Mouse (Mus musculus) Patski (cell line): ENCODE measurements at regions not wholly inside any gene's neighbourhood (a gene's known extent, or its start where the extent isn't known, plus 50 kb on each side); places are given as distances from the start of the nearest gene placed in this dataset.
"Not testable (repeated sequence)": the region's sequence is repeated elsewhere in the genome, so short reads cannot be mapped to it uniquely, and the experiment has no call there.

Source experiments
- ATAC-seq: fragments of 100-300 bp; one replicate; pipeline ENCODE4 v1.8.0; 2021
- CTCF ChIA-PET: fragments of 350-600 bp; sonication (Branson Sonifier 250); formaldehyde crosslinking; loops from one replicate; lab custom pipeline; 2022; ENCODE audit warnings: inconsistent platforms; lab: Charles Lee
- POLR2A ChIA-PET: fragments of 350-600 bp; sonication (Branson Sonifier 250); formaldehyde crosslinking; loops from one replicate; lab custom pipeline; 2022; ENCODE audit warnings: antibody characterized with exemption, inconsistent platforms; lab: Charles Lee
- DNase-seq: peaks from one replicate; pipeline ENCODE4 v3.0.0-alpha.2; 2011; ENCODE audit warnings: low read depth, low spot score
- H3K27me3 ChIP-seq: fragments of 371-371 bp; one replicate; pipeline ENCODE4 v1.5.1; 2021
- CTCF ChIP-seq: fragments of 100-300 bp; IDR thresholded peaks from one replicate; pipeline ENCODE4 v1.5.1; 2021
- in situ Hi-C: fragments of 300-500 bp; cut with MboI; formaldehyde crosslinking; loops from 3 replicates; pipeline ENCODE4 v1.11.1; 2018; ENCODE audit warnings: low pct_unique_long_range_greater_than_20kb, mixed read lengths

GRCm38 (mm10) chr15:10078434-10078833 is 98.6 kb upstream of the Prlr start:
- POLR2A ChIA-PET, result no interaction called here
- no peak for TF ChIP-seq CTCF
- H3K27me3 ChIP-seq, result no peaks in the 10 kb centered on the region
- CTCF ChIA-PET, result no interaction called here
- DNase-seq (no peak), ATAC-seq (no peak)
- in situ Hi-C loops, result no loop called here

GRCm38 (mm10) chr15:10079510-10079909 is 97.5 kb upstream of the Prlr start:
- CTCF ChIA-PET, result no interaction called here
- no peaks in the 10 kb centered on the region for H3K27me3 ChIP-seq
- ATAC-seq (no peak), DNase-seq (no peak)
- in situ Hi-C loops, result no loop called here
- TF ChIP-seq CTCF, result no peak
- POLR2A ChIA-PET, result no interaction called here

GRCm38 (mm10) chr15:10088691-10089090 is 88.3 kb upstream of the Prlr start:
- no peaks in the 10 kb centered on the region for H3K27me3 ChIP-seq
- CTCF ChIA-PET, result no interaction called here
- TF ChIP-seq CTCF, result no peak
- ATAC-seq, result no peak
- in situ Hi-C loops, result no loop called here
- POLR2A ChIA-PET, result no interaction called here
- DNase-seq, result no peak

GRCm38 (mm10) chr15:10090384-10091092 is 86.5 kb upstream of the Prlr start:
- DNase-seq, result no peak
- ChIA-PET POLR2A (no interaction called here), CTCF (no interaction called here)
- H3K27me3 ChIP-seq, result no peaks in the 10 kb centered on the region
- in situ Hi-C loops, result no loop called here
- ATAC-seq, result no peak
- TF ChIP-seq CTCF, result no peak

GRCm38 (mm10) chr15:10103350-10103749 is 73.7 kb upstream of the Prlr start:
- no peak for ATAC-seq
- ChIA-PET POLR2A (no interaction called here), CTCF (no interaction called here)
- no peak for DNase-seq
- in situ Hi-C loops, result no loop called here
- TF ChIP-seq CTCF, result no peak
- peaks cover 15% of the 10 kb centered on the region for H3K27me3 ChIP-seq

- POLR2A ChIA-PET, ATAC-seq, in situ Hi-C loops, DNase-seq, CTCF ChIA-PET: not testable (repeated sequence)
- peaks cover 11% of the 10 kb centered on the region for H3K27me3 ChIP-seq
These were observed 71.6 kb upstream of the Prlr start for GRCm38 (mm10) chr15:10105211-10105976.

GRCm38 (mm10) chr15:10106853-10107252 is 70.2 kb upstream of the Prlr start:
- ChIA-PET CTCF (no interaction called here), POLR2A (no interaction called here)
- H3K27me3 ChIP-seq, result peaks cover 4% of the 10 kb centered on the region
- in situ Hi-C loops, result no loop called here
- DNase-seq, result no peak
- no peak for TF ChIP-seq CTCF
- ATAC-seq, result no peak
